Mouse (Mus musculus) neural tube, embryonic 12.5 days (tissue): ENCODE measurements around the gene Apoa2. TPM values are rescaled to one million over a fixed set of nuclear protein-coding genes. Genes with fewer than 3 reads are reported as not detected.

Experiments used
- ATAC-seq: fragments of 200-750 bp; cut with Nextera tagmentation; 2 replicates; pipeline ENCODE4 v1.8.0; 2017; ENCODE audit warnings: low read depth, mild to moderate bottlenecking, moderate TSS enrichment, moderate library complexity; ENCODE audit not compliant: low FRiP score
- H3K27ac ChIP-seq: fragments of 300-500 bp; sonication (generic); 2 replicates; pipeline ENCODE4 v1.5.1; 2016
- H3K27me3 ChIP-seq: fragments of 300-500 bp; sonication (generic); replicated peaks from 2 replicates; pipeline ENCODE4 v1.6.1; 2016; ENCODE audit warnings: mild to moderate bottlenecking
- H3K36me3 ChIP-seq: fragments of 300-500 bp; sonication (generic); 2 replicates; pipeline ENCODE4 v1.6.1; 2016; ENCODE audit warnings: mild to moderate bottlenecking
- H3K4me1 ChIP-seq: fragments of 300-500 bp; sonication (generic); 2 replicates; pipeline ENCODE4 v1.6.1; 2016
- H3K4me2 ChIP-seq: fragments of 300-500 bp; sonication (generic); replicated peaks from 2 replicates; pipeline ENCODE4 v1.6.1; 2016; ENCODE audit warnings: mild to moderate bottlenecking
- H3K4me3 ChIP-seq: fragments of 300-500 bp; sonication (generic); 2 replicates; pipeline ENCODE4 v1.5.1; 2016
- H3K9ac ChIP-seq: fragments of 300-500 bp; sonication (generic); 2 replicates; pipeline ENCODE4 v1.6.1; 2016; ENCODE audit warnings: mild to moderate bottlenecking
- H3K9me3 ChIP-seq: fragments of 300-500 bp; sonication (generic); 2 replicates; pipeline ENCODE4 v1.6.1; 2016; ENCODE audit warnings: mild to moderate bottlenecking
- WGBS: fragments of 180-500 bp; shearing (Covaris S2); methylation state at CpG from one replicate; pipeline ENCODE4 v1.1.7; 2016; 5-methylcytosine and 5-hydroxymethylcytosine counted together
- polyA plus RNA-seq: library from polyadenylated mRNA; unstranded; fragments of >200 nt; fragmentation: Nextera tagmentation; extraction: Ambion mirVana; gene quantifications from 2 replicates; pipeline ENCODE4 v1.2.1, GENCODE M21; 2016

The Apoa2 gene
- polyA plus RNA-seq, 1 experiment from 2014 or later, result 5.4 TPM

- WGBS, result 60% methylated on average over 9 of the region's 9 CpGs
- Histone ChIP-seq H3K9me3 (no peaks in the 10 kb centered on the region), H3K27ac (no peak overlapping the region), H3K4me3 (peak overlapping the region; percentile 68), H3K36me3 (peaks cover 44% of the 10 kb centered on the region), H3K4me1 (peaks cover 12% of the 10 kb centered on the region), H3K9ac (peak overlapping the region; percentile 68; the same call in 1 of the 2 replicates), H3K27me3 (no peaks in the 10 kb centered on the region), H3K4me2 (peak overlapping the region; percentile 84)
- no peak for ATAC-seq
Measured at GRCm38 (mm10) chr1:171271196-171271595, 46.3 kb downstream of the Apoa2 start.

DNA sequence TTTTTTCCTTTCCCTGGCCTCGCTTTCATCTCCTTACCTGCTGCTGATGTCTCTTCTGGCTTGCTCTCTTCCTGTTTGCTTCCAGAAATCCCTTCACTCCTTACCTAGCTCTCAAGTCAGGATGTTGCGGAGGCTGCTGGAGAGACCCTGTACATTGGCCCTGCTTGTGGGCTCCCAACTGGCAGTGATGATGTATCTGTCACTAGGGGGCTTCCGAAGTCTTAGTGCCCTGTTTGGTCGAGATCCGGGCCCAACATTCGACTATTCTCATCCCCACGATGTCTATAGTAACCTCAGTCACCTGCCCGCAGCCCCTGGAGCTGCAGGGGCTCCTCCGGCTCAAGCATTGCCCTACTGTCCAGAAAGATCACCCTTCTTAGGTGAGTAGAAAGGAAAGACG lies 46.8 kb downstream of the Apoa2 start:
- 77% methylated on average over 10 of the region's 10 CpGs for WGBS
- no peak overlapping the region for H3K27ac ChIP-seq
- no peak for ATAC-seq
- H3K4me1 ChIP-seq, result peaks cover 12% of the 10 kb centered on the region
- H3K4me2 ChIP-seq, result peak overlapping the region; percentile 16; the same call in 1 of the 2 replicates
- peaks cover 48% of the 10 kb centered on the region for H3K36me3 ChIP-seq
- no peak overlapping the region for H3K9ac ChIP-seq
- no peaks in the 10 kb centered on the region for H3K27me3 ChIP-seq
- no peak overlapping the region for H3K4me3 ChIP-seq
- H3K9me3 ChIP-seq, result no peaks in the 10 kb centered on the region

- Histone ChIP-seq H3K4me1 (peaks cover 12% of the 10 kb centered on the region), H3K36me3 (peaks cover 53% of the 10 kb centered on the region), H3K9me3 (no peaks in the 10 kb centered on the region), H3K4me3 (no peak overlapping the region), H3K9ac (no peak overlapping the region), H3K27me3 (no peaks in the 10 kb centered on the region), H3K27ac (no peak overlapping the region), H3K4me2 (no peak overlapping the region)
- WGBS, result 94% methylated on average over 3 of the region's 3 CpGs
- no peak for ATAC-seq
Measured at GRCm38 (mm10) chr1:171272086-171272485, 47.2 kb downstream of the Apoa2 start.

DNA sequence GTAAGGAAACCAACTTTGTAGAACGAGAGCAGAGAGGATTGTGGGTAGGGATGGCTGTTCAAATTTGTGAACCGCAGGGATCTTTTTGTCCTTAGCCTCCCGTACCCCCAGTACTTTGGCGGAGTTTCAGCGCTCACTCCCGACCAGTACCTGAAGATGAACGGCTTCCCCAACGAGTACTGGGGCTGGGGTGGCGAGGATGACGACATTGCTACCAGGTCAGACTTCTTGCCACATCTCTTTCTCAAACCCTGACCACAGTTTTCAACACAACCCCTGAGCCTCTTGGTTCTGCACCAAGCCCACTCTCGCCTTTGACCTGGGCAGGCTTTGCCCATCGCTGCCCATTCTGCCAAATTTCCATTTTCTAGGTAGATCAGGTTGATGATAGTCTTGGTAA lies 49.3 kb downstream of the Apoa2 start:
- no peak for ATAC-seq
- WGBS, result 91% methylated on average over 12 of the region's 12 CpGs
- no peak overlapping the region for H3K4me3 ChIP-seq
- H3K9ac ChIP-seq, result no peak overlapping the region
- H3K27ac ChIP-seq, result no peak overlapping the region
- H3K4me2 ChIP-seq, result no peak overlapping the region
- no peaks in the 10 kb centered on the region for H3K27me3 ChIP-seq
- H3K9me3 ChIP-seq, result no peaks in the 10 kb centered on the region
- H3K36me3 ChIP-seq, result peaks cover 67% of the 10 kb centered on the region
- peaks cover 12% of the 10 kb centered on the region for H3K4me1 ChIP-seq

- no peak overlapping the region for H3K4me3 ChIP-seq
- no peaks in the 10 kb centered on the region for H3K9me3 ChIP-seq
- 86% methylated on average over 11 of the region's 11 CpGs for whole genome bisulfite sequencing
- ATAC-seq, result no peak
- H3K27me3 ChIP-seq, result no peaks in the 10 kb centered on the region
- peaks cover 22% of the 10 kb centered on the region for H3K4me1 ChIP-seq
- H3K4me2 ChIP-seq, result no peak overlapping the region
- H3K9ac ChIP-seq, result no peak overlapping the region
- H3K27ac ChIP-seq, result no peak overlapping the region
- peaks cover 67% of the 10 kb centered on the region for H3K36me3 ChIP-seq
Measured at GRCm38 (mm10) chr1:171275144-171275734, 50.4 kb downstream of the Apoa2 start.

Other genes with a start within 250 kb of the Apoa2 start
- 0.24 TPM in 1 of 2 replicates, not detected in the other for gene Fcgr2b, start 248.5 kb upstream of the Apoa2 start, polyA plus RNA-seq
- 0.20 and 0.22 TPM in 2 replicates for gene Fcgr4, start 206.1 kb upstream of the Apoa2 start, polyA plus RNA-seq
- 6.9 and 7.4 TPM in 2 replicates for gene Fcgr3, start 160.1 kb upstream of the Apoa2 start, polyA plus RNA-seq
- 1.7 and 2.3 TPM in 2 replicates for gene Cfap126, start 111.1 kb upstream of the Apoa2 start, polyA plus RNA-seq
- 228 and 233 TPM in 2 replicates for gene Sdhc, start 74.5 kb upstream of the Apoa2 start, polyA plus RNA-seq
- 6.5 and 7.8 TPM in 2 replicates for gene Mpz, start 74.3 kb upstream of the Apoa2 start, polyA plus RNA-seq
- 5.9 and 6.2 TPM in 2 replicates for gene Pcp4l1, start 28.8 kb upstream of the Apoa2 start, polyA plus RNA-seq
- gene Nr1i3, start 11.1 kb upstream of the Apoa2 start, polyA plus RNA-seq, result 0.20 and 0.24 TPM in 2 replicates
- gene Tomm40l, start 2.5 kb upstream of the Apoa2 start, polyA plus RNA-seq, result 30.1 and 30.8 TPM in 2 replicates
- gene Fcer1g, start 9.3 kb downstream of the Apoa2 start, polyA plus RNA-seq, result 21.9 and 24.3 TPM in 2 replicates
- gene Adamts4, start 25.4 kb downstream of the Apoa2 start, polyA plus RNA-seq, result 6.2 and 6.3 TPM in 2 replicates
- gene Ndufs2, start 26.3 kb downstream of the Apoa2 start, polyA plus RNA-seq, result 233 and 247 TPM in 2 replicates
- 88.3 and 95.6 TPM in 2 replicates for gene B4galt3, start 45.3 kb downstream of the Apoa2 start, polyA plus RNA-seq
- gene Ppox, start 56.1 kb downstream of the Apoa2 start, polyA plus RNA-seq, result 52.0 and 54.3 TPM in 2 replicates
- gene Usp21, start 62.9 kb downstream of the Apoa2 start, polyA plus RNA-seq, result 103 and 111 TPM in 2 replicates
- gene Ufc1, start 70.0 kb downstream of the Apoa2 start, polyA plus RNA-seq, result 105 and 120 TPM in 2 replicates
- 50.9 and 57.3 TPM in 2 replicates for gene Dedd, start 104.1 kb downstream of the Apoa2 start, polyA plus RNA-seq
- 45.6 and 46.1 TPM in 2 replicates for gene Nit1, start 120.6 kb downstream of the Apoa2 start, polyA plus RNA-seq
- gene Pfdn2, start 120.6 kb downstream of the Apoa2 start, polyA plus RNA-seq, result 157 and 158 TPM in 2 replicates
- 2.1 and 2.6 TPM in 2 replicates for gene Klhdc9, start 135.7 kb downstream of the Apoa2 start, polyA plus RNA-seq
- gene Nectin4, start 145.0 kb downstream of the Apoa2 start, polyA plus RNA-seq, result 1.2 and 1.8 TPM in 2 replicates
- gene Arhgap30, start 163.9 kb downstream of the Apoa2 start, polyA plus RNA-seq, result 1.0 and 1.1 TPM in 2 replicates
- gene Usf1, start 186.3 kb downstream of the Apoa2 start, polyA plus RNA-seq, result 176 and 178 TPM in 2 replicates
- gene Tstd1, start 193.8 kb downstream of the Apoa2 start, polyA plus RNA-seq, result 9.2 and 10.3 TPM in 2 replicates
- gene F11r, start 212.5 kb downstream of the Apoa2 start, polyA plus RNA-seq, result 15.0 and 16.9 TPM in 2 replicates